Mouse (Mus musculus) spleen, adult 2 months (tissue): ENCODE results near the gene Poc5. TPM values are rescaled to one million over a fixed set of nuclear protein-coding genes. Genes with fewer than 3 reads are reported as not detected.

Experiments used
- DNase-seq, 2 experiments: peaks; one replicate each; pipeline versions ENCODE4 v3.0.0 to v3.0.0-alpha.2; 2012 to 2021; ENCODE audit warnings: low spot score in 2 of 2, low read depth in 1 of 2
- H3K27ac ChIP-seq: fragments of 200-500 bp; 2 replicates; pipeline ENCODE4 v1.5.1; 2012; ENCODE audit warnings: low read length, inconsistent platforms; ENCODE audit not compliant: insufficient read depth
- H3K27me3 ChIP-seq: fragments of 200-500 bp; 2 replicates; pipeline ENCODE4 v1.6.1; 2012; ENCODE audit warnings: mild to moderate bottlenecking, moderate library complexity, low read length, inconsistent platforms; ENCODE audit not compliant: control insufficient read depth, insufficient read depth
- H3K36me3 ChIP-seq: fragments of 200-500 bp; 2 replicates; pipeline ENCODE4 v1.6.1; 2012; ENCODE audit warnings: mild to moderate bottlenecking, low read length, inconsistent platforms; ENCODE audit not compliant: control insufficient read depth, insufficient read depth
- H3K4me1 ChIP-seq: fragments of 200-500 bp; 2 replicates; pipeline ENCODE4 v1.6.1; 2011; ENCODE audit warnings: inconsistent platforms; ENCODE audit not compliant: control insufficient read depth, insufficient read depth, insufficient read length
- H3K4me3 ChIP-seq: fragments of 200-500 bp; 2 replicates; pipeline ENCODE4 v1.5.1; 2011; ENCODE audit warnings: mild to moderate bottlenecking, inconsistent platforms; ENCODE audit not compliant: insufficient read depth, insufficient read length; ENCODE audit errors: extremely low read depth
- CTCF ChIP-seq: fragments of 200-500 bp; IDR thresholded peaks from 2 replicates; pipeline ENCODE4 v1.5.1; 2011; ENCODE audit warnings: mild to moderate bottlenecking, inconsistent platforms; ENCODE audit not compliant: insufficient read depth, insufficient read length, insufficient replicate concordance; ENCODE audit errors: extremely low read depth
- POLR2A ChIP-seq: fragments of 200-500 bp; IDR thresholded peaks from 2 replicates; pipeline ENCODE4 v1.6.1; 2011; ENCODE audit warnings: low read depth, low read length, inconsistent platforms
- WGBS: fragments of 180-500 bp; shearing (Covaris S2); methylation state at CpG from one replicate; pipeline ENCODE4 v1.1.7; 2018; 5-methylcytosine and 5-hydroxymethylcytosine counted together
- polyA plus RNA-seq: library from polyadenylated mRNA; depleted of rRNA; stranded (reverse); fragments of >200 nt; gene quantifications from 2 replicates; pipeline ENCODE4 v1.2.3, GENCODE M21; 2012; rRNA removed

The Poc5 gene
- polyA plus RNA-seq, 1 experiment: 3.5 TPM

DNA sequence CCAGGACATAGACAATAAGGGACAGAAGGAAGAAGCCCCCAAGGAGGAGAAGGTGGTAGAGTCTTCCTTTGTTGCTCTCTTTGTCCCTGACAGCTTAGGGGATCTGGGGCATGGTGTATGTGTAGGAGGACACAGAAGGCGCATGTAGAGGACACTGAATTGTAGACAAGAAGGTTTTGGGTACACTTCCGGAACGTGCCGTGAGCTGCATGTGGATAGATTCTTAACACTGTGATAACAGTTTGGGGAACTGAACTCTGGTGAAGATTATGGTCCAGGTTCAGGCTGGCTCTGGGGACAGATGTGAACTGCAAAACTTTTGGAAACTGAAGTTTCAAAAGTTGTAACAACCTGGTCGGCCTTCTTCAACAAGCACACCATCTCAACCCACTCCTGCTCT, 69.5 kb downstream of the Poc5 start:
- H3K4me3 ChIP-seq: no peak overlapping the region
- no peaks in the 10 kb centered on the region for H3K36me3 ChIP-seq
- TF ChIP-seq POLR2A: no peak
- no peak for TF ChIP-seq CTCF
- no peak for DNase-seq
- H3K27me3 ChIP-seq: no peaks in the 10 kb centered on the region
- no peaks in the 10 kb centered on the region for H3K4me1 ChIP-seq
- H3K27ac ChIP-seq: no peak overlapping the region
- 93% methylated on average over 5 of the region's 5 CpGs for WGBS

DNA sequence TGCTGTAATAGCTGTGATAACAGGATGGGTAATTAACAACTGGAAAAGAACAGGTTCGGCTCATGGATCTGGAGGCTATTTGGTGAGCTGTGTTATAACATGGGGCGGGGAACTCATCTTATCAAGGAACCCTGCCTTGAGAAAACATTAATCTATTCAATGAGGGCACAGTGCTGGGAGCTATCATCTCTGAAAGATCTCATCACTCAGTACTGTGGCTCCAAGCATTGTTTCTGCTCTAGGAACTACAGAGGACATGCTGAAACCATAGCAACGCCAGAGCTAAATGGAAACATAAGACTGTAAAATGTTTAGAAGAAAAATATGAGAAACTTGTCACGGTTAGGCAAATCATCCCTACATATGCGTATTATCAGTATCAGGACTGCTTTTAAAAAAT, 69.9 kb downstream of the Poc5 start:
- DNase-seq: no peak
- H3K27me3 ChIP-seq: no peaks in the 10 kb centered on the region
- WGBS: 89% methylated on average over 5 of the region's 5 CpGs
- TF ChIP-seq CTCF: no peak
- no peak for TF ChIP-seq POLR2A
- no peak overlapping the region for H3K4me3 ChIP-seq
- H3K27ac ChIP-seq: no peak overlapping the region
- H3K36me3 ChIP-seq: no peaks in the 10 kb centered on the region
- no peaks in the 10 kb centered on the region for H3K4me1 ChIP-seq

DNA sequence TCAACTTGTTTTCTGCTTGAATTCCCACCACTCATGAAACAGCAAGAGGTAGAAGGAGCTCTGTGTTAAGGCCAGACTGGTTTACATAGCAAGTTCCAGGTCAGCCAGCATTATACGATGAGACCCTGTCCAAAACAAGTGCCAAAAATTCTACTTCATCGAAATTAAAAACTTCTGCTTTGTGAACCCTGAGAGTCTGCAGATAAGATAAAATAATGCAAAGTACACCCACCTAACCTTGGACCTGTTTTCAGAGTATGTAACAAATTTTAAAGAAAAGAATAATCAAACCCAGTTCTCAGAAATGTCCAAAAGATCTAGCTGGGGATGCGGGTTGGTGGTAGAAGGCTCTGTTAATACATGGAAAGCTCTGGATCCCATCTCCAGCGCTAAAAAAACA, 70.5 kb downstream of the Poc5 start:
- TF ChIP-seq POLR2A (no peak), CTCF (no peak)
- Histone ChIP-seq H3K27me3 (no peaks in the 10 kb centered on the region), H3K36me3 (no peaks in the 10 kb centered on the region), H3K27ac (no peak overlapping the region), H3K4me1 (no peaks in the 10 kb centered on the region), H3K4me3 (no peak overlapping the region)
- DNase-seq: no peak
- 87% methylated on average over 4 of the region's 4 CpGs for WGBS

DNA sequence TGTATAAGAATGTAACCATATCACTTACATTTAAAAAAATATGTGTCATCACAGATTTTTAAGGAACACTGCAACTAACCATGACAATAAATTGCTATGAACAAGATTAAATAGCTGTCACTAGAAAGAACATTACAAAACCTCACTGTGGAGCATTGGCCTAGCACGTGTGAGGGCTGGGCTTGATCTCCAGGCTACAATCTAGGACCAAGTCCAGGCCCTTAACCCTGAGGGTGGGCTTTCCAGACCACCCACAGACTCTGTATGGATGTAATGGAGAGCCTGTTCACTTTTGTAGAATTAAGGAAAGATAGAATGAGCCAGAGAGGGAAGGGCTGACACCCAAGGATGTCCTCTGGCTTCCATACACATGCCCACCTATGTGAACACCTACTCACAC, 74.5 kb downstream of the Poc5 start:
- DNase-seq: no peak
- Histone ChIP-seq H3K4me3 (no peak overlapping the region), H3K36me3 (no peaks in the 10 kb centered on the region), H3K27me3 (no peaks in the 10 kb centered on the region), H3K4me1 (no peaks in the 10 kb centered on the region), H3K27ac (no peak overlapping the region)
- TF ChIP-seq CTCF: no peak
- no peak for TF ChIP-seq POLR2A
- 85% methylated on average over 1 of the region's 1 CpGs for WGBS

DNA sequence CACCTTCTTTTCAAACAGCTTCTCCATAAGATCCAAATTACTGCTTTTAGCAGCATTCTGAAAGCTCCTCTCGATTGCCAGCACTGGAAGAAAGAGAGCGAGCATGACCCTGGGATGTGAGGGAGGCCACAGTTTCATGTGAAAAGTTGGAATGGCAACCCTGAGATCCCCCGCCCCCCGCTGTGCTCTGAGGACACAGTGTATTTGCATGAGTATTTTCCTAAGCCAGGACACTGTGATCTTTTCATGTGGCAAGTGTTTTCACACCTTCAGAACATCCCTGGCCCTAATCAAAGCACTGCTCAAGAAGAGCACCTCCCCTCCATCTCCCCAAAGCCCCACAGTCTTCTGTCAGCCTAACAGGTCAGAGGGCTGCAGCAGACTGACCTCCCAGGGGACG, 77.2 kb downstream of the Poc5 start:
- no peak for TF ChIP-seq POLR2A
- TF ChIP-seq CTCF: no peak
- no peaks in the 10 kb centered on the region for H3K27me3 ChIP-seq
- H3K4me3 ChIP-seq: no peak overlapping the region
- DNase-seq: no peak
- no peak overlapping the region for H3K27ac ChIP-seq
- H3K36me3 ChIP-seq: no peaks in the 10 kb centered on the region
- no peaks in the 10 kb centered on the region for H3K4me1 ChIP-seq
- WGBS: 84% methylated on average over 5 of the region's 5 CpGs

Other genes starting within 250 kb of the Poc5 start
- not detected in 2 replicates for gene Ankdd1b, start 82.9 kb downstream of the Poc5 start, polyA plus RNA-seq
- gene Gm17622, start 102.4 kb downstream of the Poc5 start, polyA plus RNA-seq: not detected in 2 replicates
- 0.97 and 1.0 TPM in 2 replicates for gene Polk, start 154.3 kb downstream of the Poc5 start, polyA plus RNA-seq
- gene Col4a3bp, start 154.3 kb downstream of the Poc5 start, polyA plus RNA-seq: 9.5 and 12.4 TPM in 2 replicates